Mouse (Mus musculus) thymus, postnatal 10 days (tissue): ENCODE measurements around the gene Rpl13.
A peak's percentile ranks its signal among the peaks of the same experiment; 100 is the strongest.

ENCODE experiments used
- DNase-seq, 2 experiments: peaks; one replicate each; pipeline ENCODE4 v3.0.0; 2021; ENCODE audit warnings: low spot score in 2 of 2

Rpl13 gene

DNA sequence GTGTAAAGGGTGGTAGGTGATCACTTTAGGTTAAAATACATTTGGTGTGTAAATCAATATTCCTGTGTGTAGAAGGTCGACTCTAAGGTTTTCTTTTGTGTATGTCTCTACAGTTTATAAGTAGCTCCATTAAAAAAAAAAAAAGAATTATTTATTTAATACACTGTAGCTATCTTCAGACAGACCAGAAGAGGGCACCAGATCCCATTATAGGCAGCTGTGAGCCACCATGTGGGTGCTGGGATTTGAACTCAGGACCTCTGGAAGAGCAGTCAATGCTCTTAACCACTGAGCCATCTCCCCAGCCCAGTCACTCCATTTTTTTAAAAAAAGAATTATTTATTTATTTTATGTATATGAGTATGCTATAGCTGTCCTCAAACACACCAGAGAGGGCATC, 5.9 kb downstream of the Rpl13 start:
- no peak for DNase-seq

GRCm38 (mm10) chr8:123108953-123109352, 6.8 kb downstream of the Rpl13 start:
- no peak for DNase-seq

DNA sequence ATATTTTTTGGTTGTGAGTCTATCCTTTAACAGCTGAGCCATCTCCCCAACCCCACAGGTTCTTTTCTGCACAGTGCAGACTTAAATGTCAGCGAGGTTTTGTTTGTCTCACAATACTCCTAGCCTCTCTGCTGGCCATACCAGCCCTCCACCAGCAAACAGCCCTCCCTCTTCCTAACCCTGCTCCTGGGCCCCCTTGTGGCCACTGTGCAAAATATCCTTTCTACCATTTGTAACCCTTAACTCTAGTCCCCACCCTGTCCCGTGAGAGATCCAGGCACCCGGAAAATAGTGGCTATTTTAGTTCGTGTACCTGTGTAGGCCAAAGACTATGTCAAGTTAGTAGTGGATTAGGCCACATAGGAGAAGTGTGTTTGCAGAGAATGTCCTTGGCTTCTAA, 8.5 kb downstream of the Rpl13 start:
- peak in 1 of 2 experiments; percentile 58 for DNase-seq

GRCm38 (mm10) chr8:123112892-123113291, 10.7 kb downstream of the Rpl13 start:
- DNase-seq, result no peak

DNA sequence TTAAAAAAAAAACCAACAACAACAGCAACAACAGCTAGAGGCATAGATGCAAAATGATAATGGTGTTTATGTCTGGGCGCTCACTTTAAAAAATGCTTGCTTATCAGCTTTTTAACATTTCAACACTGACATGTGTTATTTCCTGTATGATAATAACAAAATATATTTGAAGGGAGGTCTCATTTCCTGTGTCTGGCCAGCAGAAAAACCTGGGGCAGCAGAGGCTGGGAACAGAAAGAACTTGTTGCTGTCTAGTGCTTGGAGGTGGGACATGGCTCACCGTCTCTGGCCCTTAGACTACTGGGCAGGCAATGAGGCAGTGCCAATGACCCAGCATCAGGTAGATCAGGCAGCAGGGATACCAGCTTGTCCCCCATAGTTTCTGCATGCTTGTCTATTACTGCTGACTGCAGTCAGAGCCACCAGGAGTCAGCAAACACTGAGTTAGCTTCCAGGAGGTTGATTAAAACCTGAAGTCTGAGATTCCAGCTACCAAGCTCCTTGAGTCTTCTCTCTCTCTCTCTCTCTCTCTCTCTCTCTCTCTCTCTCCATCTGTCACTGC, 11.8 kb downstream of the Rpl13 start:
- DNase-seq, result no peak

DNA sequence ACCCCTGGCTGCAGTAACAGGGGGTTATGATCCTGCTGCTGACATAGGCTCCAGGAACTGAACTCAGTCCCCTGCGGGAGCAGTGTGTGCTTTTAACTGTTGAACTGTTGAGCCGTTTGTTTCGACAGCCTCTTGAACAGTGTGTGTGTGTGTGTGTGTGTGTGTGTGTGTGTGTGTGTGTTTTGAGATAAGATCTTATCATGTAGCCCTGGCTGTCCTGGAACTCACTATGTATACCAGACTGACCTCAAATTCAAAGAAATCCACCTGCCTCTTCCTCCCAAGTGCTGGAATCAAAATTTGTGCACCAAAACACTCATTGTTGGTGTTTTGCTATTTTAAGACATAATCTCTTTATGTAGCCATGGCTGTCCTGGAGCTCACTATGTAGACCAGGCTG, 12.5 kb downstream of the Rpl13 start:
- DNase-seq, result no peak

DNA sequence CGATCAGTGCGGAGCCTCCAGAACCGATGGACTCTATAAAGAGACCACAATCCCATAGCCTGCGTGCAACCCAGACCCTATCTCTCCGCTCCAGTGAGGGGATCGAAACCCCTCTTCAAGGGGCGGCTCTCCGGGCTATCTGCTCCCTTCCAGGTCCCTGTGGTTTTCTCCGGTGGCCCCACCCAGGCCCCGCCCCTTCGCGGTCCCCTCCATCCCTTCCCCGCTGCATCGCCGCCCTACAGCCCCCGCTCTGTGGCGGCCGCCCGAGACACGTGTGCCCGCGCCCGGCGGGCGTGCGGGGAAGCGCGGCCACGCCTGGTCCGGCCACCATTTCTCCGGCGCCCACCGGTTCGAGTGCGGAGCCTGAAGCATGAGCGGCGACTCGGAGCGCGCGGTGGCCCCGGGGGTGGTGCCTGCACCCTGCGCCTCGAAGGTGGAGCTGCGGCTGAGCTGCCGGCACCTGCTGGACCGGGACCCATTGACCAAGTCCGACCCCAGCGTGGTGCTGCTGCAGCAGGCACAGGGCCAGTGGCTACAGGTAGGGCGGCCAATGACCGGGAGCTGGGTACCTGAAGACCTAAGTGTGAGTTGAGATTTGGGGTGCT, 15.1 kb downstream of the Rpl13 start, which contains the start of gene Cpne7:
TSS of gene Cpne7 (plus strand) at position 248 of the 605 bp plus-strand sequence.
- DNase-seq, result no peak

GRCm38 (mm10) chr8:123117744-123118143, 15.6 kb downstream of the Rpl13 start:
- no peak for DNase-seq

GRCm38 (mm10) chr8:123122059-123122458, 19.9 kb downstream of the Rpl13 start:
- no peak for DNase-seq

DNA sequence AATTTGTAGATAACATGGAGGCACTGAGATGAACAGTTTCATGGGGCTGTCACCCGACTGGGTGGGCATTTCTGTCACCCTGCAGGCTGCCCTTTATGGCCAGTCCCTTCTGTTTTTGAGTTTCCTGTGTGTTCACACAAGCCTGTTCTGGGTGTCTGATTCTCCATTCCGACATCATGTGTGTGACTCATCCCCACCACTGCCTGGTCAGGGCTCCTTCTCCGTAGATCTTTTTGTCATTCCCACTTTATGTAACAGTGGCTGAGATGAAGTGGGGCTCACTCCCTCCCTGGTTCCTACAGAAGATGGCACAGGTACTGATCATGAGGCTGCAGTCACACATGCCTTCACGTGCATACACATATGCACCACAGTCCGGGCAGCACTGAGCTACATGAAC, 20.5 kb downstream of the Rpl13 start:
- DNase-seq, result no peak

DNA sequence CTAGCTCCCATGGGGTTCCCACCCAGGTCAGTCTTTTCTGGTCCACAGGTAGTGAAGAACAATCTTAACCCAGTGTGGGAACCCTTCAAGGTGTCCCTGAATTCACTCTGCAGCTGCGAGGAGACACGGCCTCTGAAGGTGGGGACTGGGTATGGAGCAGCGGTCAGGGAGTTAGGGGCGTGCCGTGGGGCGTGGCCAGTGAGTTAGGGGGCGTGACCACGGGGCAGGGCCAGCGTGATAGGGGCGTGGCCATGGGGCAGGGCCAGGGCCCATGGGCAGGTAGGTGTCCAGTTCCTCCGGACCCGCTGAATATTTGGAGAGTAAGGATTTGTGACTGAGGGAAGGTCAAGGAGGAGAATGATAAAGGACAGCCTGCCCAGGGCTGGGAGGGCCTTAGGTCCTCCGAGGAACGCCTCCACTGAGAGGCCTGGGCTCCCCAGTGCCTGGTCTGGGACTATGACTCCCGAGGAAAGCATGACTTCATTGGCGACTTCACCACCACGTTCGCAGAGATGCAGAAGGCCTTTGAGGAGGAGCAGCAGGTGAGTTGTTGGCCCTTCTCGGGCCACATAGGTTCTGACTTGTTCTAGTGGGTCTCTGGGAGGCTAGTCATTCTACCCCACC, 24.2 kb downstream of the Rpl13 start:
- no peak for DNase-seq

DNA sequence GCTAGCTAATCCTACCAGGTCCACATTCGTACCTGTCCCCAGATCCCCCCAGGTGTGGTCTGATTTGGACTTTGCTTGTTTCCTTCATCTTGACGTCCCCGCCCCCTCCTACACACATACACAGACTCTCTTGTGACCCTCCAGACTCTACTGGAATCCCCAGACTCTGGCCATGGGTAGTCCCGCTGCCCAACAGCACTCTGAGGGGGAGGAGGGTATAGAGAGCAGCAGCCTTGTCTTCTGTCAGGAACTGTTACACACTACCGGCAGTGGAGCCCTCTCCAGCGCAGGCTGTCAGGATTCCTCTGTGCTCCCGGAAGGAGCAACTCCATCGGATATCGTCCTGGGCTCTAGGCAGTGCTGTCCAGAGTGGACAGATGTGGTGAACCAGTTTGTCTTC, 28.9 kb downstream of the Rpl13 start:
- no peak for DNase-seq

GRCm38 (mm10) chr8:123132953-123133352, 30.8 kb downstream of the Rpl13 start:
- DNase-seq, result no peak

DNA sequence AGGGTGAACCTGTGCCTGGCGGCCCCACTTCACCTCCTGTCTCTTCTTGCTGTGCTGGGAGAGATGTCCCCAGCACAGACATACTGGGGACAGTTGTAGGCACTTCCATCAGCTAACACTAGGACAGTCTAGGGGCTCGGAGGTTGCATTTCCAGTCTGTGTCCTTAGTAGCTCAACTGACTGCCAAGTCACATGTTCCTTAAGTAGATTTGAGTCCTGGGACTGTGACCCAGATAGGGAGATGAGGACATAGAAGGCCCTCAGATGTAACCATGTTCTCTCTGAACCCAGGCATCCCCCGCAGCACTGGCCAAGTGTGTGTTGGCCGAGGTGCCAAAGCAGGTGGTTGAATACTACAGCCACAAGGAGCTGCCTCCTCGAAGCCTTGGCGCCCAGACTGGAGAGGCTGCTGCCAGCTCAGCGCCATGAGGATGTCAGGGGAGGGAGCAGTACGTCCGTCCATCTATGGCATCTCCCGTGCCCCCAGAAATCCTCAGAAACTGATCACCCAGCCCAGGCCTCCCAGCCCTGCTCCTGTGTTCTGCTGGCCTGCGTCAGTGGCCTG, 32.1 kb downstream of the Rpl13 start:
- no peak for DNase-seq

DNA sequence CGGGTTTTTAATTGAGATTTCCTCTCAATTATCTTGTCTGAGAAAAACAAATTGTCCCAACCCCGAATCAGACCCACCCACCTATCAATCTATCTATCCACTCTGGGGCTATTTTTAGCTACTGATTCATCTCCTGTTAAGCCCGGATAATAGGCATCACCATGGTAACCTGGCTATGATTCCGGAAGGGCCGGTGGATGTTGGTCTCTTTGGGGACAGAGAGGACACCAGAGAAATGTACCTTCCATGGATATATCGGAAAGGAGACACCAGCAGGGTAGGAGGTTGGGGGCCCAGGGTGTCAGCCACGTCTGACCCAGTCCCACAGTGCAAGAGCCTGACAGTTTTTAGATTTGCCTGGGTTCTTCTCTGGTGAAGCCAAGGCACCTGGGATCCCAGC, 33.3 kb downstream of the Rpl13 start:
- DNase-seq, result no peak

DNA sequence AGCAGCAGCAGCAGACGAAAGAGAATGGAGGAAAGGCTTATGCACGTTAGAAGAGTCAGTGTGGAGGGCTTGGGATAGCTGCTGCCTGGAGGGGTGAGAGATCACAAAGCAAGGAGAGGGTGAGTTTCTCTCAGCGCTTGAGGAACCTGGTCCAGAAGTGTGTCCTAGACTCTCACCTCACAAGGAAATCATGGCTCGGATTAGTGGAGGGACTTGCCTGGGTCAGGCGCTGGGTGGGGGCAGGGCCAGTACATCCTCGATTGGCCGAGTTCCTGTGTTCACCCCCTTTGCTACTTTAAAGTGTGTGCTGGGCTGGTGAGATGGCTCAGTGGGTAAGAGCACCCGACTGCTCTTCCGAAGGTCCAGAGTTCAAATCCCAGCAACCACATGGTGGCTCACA, 33.7 kb downstream of the Rpl13 start:
- DNase-seq, result no peak

DNA sequence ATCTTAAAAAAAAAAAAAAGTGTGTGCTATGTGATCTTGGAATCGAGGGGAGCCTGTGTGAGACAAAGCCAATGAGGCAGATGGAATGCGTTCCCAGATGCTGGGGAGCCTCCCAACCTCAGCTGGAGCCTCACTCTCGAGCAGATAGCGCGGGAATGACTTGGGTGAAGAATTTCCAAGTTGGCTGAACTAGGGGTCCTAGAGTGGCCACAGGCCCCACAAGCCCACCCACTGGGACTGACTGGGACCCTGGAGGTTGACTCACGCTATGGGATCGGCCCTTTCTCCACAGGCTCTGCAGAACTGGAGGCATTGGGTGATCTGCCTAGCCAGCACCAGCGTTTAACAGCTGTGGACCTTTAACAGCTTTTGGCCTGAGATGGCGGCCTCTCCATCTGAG, 34.1 kb downstream of the Rpl13 start:
- no peak for DNase-seq

- DNase-seq, result no peak
Measured at GRCm38 (mm10) chr8:123137645-123138077, 35.5 kb downstream of the Rpl13 start.

- DNase-seq, result no peak
Measured at GRCm38 (mm10) chr8:123138741-123139140, 36.6 kb downstream of the Rpl13 start.

GRCm38 (mm10) chr8:123141741-123142462, 39.8 kb downstream of the Rpl13 start:
- DNase-seq, result no peak

DNA sequence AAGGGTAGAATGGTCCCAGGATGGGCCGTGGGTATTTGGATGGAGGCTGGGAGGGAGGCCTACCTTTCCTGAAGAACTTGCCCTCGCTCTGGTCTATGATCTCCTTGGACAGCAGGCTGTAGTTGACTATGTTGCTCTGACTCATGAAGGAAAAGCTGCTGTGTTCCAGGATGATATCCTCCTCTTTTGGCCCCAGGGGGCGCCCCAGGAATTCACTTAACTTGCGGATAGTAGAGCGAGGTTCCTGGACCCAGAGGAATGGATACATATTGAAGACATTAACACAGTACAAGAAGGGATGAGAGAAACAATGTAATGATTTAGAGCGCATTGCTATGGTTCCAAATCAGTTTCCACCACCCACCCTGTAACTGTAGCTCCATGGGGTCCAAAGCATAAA, 43.1 kb downstream of the Rpl13 start:
- DNase-seq, result no peak

DNA sequence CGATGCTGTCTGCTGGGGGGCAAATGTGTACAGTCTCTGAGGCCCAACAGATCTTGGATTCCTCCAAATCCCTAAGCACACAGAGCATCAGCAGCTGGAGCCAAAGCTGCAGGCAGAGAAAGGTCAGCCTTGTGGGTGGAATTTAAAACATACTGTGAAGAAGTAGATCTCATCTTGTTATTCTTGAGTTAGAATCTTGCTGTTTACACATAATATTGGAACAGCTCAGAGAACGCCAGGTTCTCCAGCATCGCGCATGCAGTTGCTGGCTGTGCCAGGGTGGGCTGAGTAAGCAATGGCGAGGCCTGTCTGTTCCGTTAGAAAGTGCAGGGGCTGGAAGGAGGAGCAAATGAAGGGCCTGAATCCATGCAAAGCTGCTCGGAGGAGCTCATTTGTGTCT, 44.2 kb downstream of the Rpl13 start:
- no peak for DNase-seq
